ENCODE assay signal across 8 mouse cellular contexts in the genomic region with DNA sequence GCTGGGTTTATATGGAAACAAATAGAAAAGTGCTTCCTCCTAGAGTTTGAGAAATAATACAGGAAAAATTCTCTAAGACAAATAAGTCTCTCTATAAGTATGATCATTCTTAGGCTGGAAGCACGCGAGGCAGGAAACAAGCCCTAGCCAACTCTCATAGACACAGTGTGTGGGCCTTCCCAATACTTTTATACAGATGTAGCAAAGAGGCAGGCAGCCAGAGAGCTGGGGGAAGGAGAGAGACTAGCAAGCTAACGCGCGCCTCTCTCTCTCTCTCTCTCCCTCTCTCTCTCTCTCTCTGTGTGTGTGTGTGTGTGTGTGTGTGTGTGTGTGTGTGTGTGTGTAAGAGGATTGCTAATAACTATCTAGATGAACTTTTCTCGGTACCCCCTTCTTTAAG. TPM values are rescaled to one million over a fixed set of nuclear protein-coding genes. Genes with fewer than 3 reads are reported as not detected.
DNase-seq lines count a peak whose midpoint lies in the region; ATAC-seq lines count a peak whose summit lies in the region.

No protein-coding gene starts in this region.

- no peak overlapping the region for H3K9ac ChIP-seq in liver, embryonic 12.5 days

- DNase-seq in heart, embryonic 10.5 days (ENCODE audit: low spot score), result no peak
- no peak for DNase-seq in heart, adult 8-10 months (ENCODE audit: low spot score)
- DNase-seq in urinary bladder, postnatal 14 days (ENCODE audit: low spot score), result peak; percentile 3
- no peak for DNase-seq in urinary bladder, adult 2 months (ENCODE audit: low spot score)
- no peak for DNase-seq in cerebellum, postnatal 14 days
- no peak for DNase-seq in layer of hippocampus, postnatal 36 days

- H3K9me3 ChIP-seq in heart, embryonic 10.5 days, result no peaks in the 10 kb centered on the region
- no peaks in the 10 kb centered on the region for H3K9me3 ChIP-seq in liver, embryonic 12.5 days (replicated peaks)

- H3K4me3 ChIP-seq in heart, embryonic 10.5 days, result peak overlapping the region; percentile 67
- peak overlapping the region; percentile 51 for H3K4me3 ChIP-seq in liver, embryonic 12.5 days

- no peaks in the 10 kb centered on the region; the same call in 1 of the 2 replicates for H3K27me3 ChIP-seq in heart, embryonic 10.5 days (ENCODE audit: insufficient read depth, poor library complexity, severe bottlenecking)
- H3K27me3 ChIP-seq in liver, embryonic 12.5 days (replicated peaks), result peaks cover 37% of the 10 kb centered on the region

- WGBS in heart, embryonic 10.5 days, result 32% methylated on average over 6 of the region's 6 CpGs
- 54% methylated on average over 3 of the region's 6 CpGs for WGBS in liver, embryonic 12.5 days (ENCODE audit: insufficient replicate concordance)

- H3K4me2 ChIP-seq in liver, embryonic 12.5 days, result peak overlapping the region; percentile 58

- no peak for ATAC-seq in liver, embryonic 12.5 days
- no peak for ATAC-seq in CD4-positive, CD25-positive, alpha-beta regulatory T cell, adult 4 months

- H3K27ac ChIP-seq in heart, embryonic 10.5 days, result 0 out of 2 replicates have a peak overlapping the region, but pooled peaks have one; percentile 87
- H3K27ac ChIP-seq in liver, embryonic 12.5 days, result no peak overlapping the region

- no peaks in the 10 kb centered on the region for H3K36me3 ChIP-seq in heart, embryonic 10.5 days
- H3K36me3 ChIP-seq in liver, embryonic 12.5 days, result no peaks in the 10 kb centered on the region

- peaks cover 13% of the 10 kb centered on the region; the same call in 1 of the 2 replicates for H3K4me1 ChIP-seq in heart, embryonic 10.5 days
- 0 out of 2 replicates have a peak, but pooled peaks cover 6% of the 10 kb centered on the region for H3K4me1 ChIP-seq in liver, embryonic 12.5 days

RNA-seq across cellular contexts. Expression of gene Gpc3, which starts 2.2 kb away (rescaled TPM):
- 484 and 654 TPM in 2 replicates for polyA plus RNA-seq in heart, embryonic 10.5 days (2016; fragmentation: Nextera tagmentation; extraction: Ambion mirVana)
- total RNA-seq in heart, adult 8-10 months (2022), result 10 to 100 TPM in 3 of 4 experiments, 1 to 10 TPM in 1; 8.2 to 19.0 (median 11.4) TPM
- polyA plus RNA-seq in urinary bladder, adult 2 months (2012; rRNA removed), result 50.0 and 55.9 TPM in 2 replicates
- 277 and 278 TPM in 2 replicates for polyA plus RNA-seq in liver, embryonic 12.5 days (2016; fragmentation: Nextera tagmentation; extraction: Ambion mirVana)
- total RNA-seq in layer of hippocampus, postnatal 36 days (2021), result 1 to 10 TPM; 5.7 to 6.2 TPM
- not detected for polyA plus RNA-seq in CD4-positive, CD25-positive, alpha-beta regulatory T cell, adult 4 months (2017; shearing (Covaris generic))

Comparison
In these comparisons a context has a peak if more than half of its experiments do, and no peak if none do; other contexts are left out.
1. RNA of gene Gpc3, which starts 2.2 kb away (polyA plus RNA-seq): 484 to 654 TPM in heart, embryonic 10.5 days, 277 to 278 TPM in liver, embryonic 12.5 days and 50.0 to 55.9 TPM in urinary bladder, adult 2 months; not detected in CD4-positive, CD25-positive, alpha-beta regulatory T cell, adult 4 months; every median in the first group is over 10 times any median in the second.